Mouse (Mus musculus) thymus, adult 2 months (tissue): ENCODE measurements around the gene Ppcdc.

Source experiments
- CTCF ChIP-seq: fragments of 200-500 bp; IDR thresholded peaks from 2 replicates; pipeline ENCODE4 v1.5.1; 2012; ENCODE audit warnings: mild to moderate bottlenecking, control low read depth, low read length, moderate library complexity, borderline replicate concordance; ENCODE audit not compliant: control insufficient read depth, poor library complexity, insufficient read depth; ENCODE audit errors: extremely low read depth
- POLR2A ChIP-seq: fragments of 200-500 bp; IDR thresholded peaks from 2 replicates; pipeline ENCODE4 v1.6.1; 2012; ENCODE audit warnings: mild to moderate bottlenecking, low read length, control low read depth, moderate library complexity; ENCODE audit not compliant: control insufficient read depth, poor library complexity, insufficient read depth; ENCODE audit errors: extremely low read depth

DNA sequence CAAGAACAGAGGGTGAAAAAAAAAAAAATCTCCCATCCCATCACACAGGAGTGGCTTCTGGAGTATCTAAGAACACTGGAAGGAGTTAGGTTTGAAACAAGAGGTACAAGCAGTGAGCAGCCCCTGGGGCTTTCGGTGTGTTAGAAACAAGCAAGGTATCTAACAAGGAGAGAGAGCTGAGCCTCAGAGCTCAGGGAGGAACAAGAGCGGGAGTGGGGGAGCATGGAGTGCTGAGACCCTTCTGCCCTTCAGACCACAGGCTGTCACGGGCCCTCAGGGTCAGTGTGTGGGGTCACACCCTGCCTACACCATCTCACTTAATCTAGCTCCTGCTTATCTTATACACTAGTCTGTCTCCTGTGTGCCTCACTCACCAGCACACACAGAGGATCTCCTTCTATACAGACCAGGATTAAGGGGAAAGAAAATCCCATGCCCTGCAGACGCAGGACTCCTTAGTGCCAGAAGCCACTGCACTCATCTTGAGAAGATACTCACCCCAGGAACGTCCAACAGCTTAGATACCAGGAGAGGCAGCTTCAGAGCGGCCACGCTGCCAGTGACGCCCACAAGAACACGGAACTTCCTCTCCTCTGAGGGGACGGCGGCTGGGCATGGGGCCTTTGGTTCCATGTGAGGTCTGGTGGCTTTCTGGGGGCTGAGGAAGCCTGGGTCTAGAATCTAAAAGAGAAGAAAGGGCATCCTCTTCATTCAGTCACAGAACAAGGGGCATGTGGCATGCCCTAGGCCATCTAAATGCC, 5.3 kb downstream of the Ppcdc start:
- TF ChIP-seq CTCF (no peak), POLR2A (no peak)
